Comparison of ENCODE assay signal across 11 mouse cellular contexts in genomic region chr2:178594177-178594576, GRCm38 (mm10).
DNase-seq lines count a peak whose midpoint lies in the region; ATAC-seq and TF ChIP-seq lines count a peak whose summit lies in the region.
"Had no signal": no experiment of that assay in that cellular context is flagged by ENCODE, and none has a peak within 500 bp of the region (broad histone marks: within the 10 kb centered on the region; RNA-seq: fewer than 3 reads in every experiment).

No protein-coding gene starts in this region.

- TF ChIP-seq CTCF in brain, embryonic 14.5 days (IDR thresholded peaks at IDR 0.05; ENCODE audit: borderline replicate concordance, extremely low read depth, insufficient read depth, insufficient read length), result no peak

- peaks cover 35% of the 10 kb centered on the region for H3K4me1 ChIP-seq in hindbrain, embryonic 13.5 days (replicated peaks)
- peaks cover 13% of the 10 kb centered on the region for H3K4me1 ChIP-seq in neural tube, embryonic 14.5 days (ENCODE audit: control insufficient read depth, insufficient read depth, low read length)
- H3K4me1 ChIP-seq: limb, embryonic 15.5 days had no signal

- H3K4me2 ChIP-seq in hindbrain, embryonic 13.5 days, result no peak overlapping the region
- H3K4me2 ChIP-seq in neural tube, embryonic 14.5 days (ENCODE audit: low read depth, low read length), result no peak overlapping the region
- H3K4me2 ChIP-seq: limb, embryonic 15.5 days had no signal

- WGBS in hindbrain, embryonic 13.5 days, result 38% methylated on average over 6 of the region's 6 CpGs
- 25% methylated on average over 6 of the region's 6 CpGs for WGBS in neural tube, embryonic 14.5 days

- no peaks in the 10 kb centered on the region for H3K36me3 ChIP-seq in hindbrain, embryonic 13.5 days
- no peaks in the 10 kb centered on the region for H3K36me3 ChIP-seq in neural tube, embryonic 14.5 days (ENCODE audit: control insufficient read depth, insufficient read depth, low read length)
- H3K36me3 ChIP-seq: limb, embryonic 15.5 days had no signal

- no peak; the same call in 1 of the 2 replicates for ATAC-seq in hindbrain, embryonic 13.5 days (ENCODE audit: low FRiP score)
- peak; percentile 31; the same call in 1 of the 2 replicates for ATAC-seq in neural tube, embryonic 14.5 days (ENCODE audit: low read depth)
- ATAC-seq in CD4-positive, CD25-positive, alpha-beta regulatory T cell, adult 4 months, result no peak

- H3K4me3 ChIP-seq in hindbrain, embryonic 13.5 days, result no peak overlapping the region
- H3K4me3 ChIP-seq in neural tube, embryonic 14.5 days (ENCODE audit: low read depth, low read length), result no peak overlapping the region
- H3K4me3 ChIP-seq: erythroblast, embryonic 14.5 days; limb, embryonic 15.5 days had no signal

- no peak for TF ChIP-seq POLR2A in brain, embryonic 14.5 days (IDR thresholded peaks at IDR 0.05; ENCODE audit: borderline replicate concordance, extremely low read depth, insufficient read depth, insufficient read length, poor library complexity, severe bottlenecking)

- H3K27ac ChIP-seq in hindbrain, embryonic 13.5 days, result peak overlapping the region; percentile 27; the same call in 1 of the 2 replicates
- H3K27ac ChIP-seq in neural tube, embryonic 14.5 days (ENCODE audit: low read depth, low read length), result 0 out of 2 replicates have a peak overlapping the region, but pooled peaks have one; percentile 34
- H3K27ac ChIP-seq: limb, embryonic 15.5 days had no signal

- no peak overlapping the region for H3K9ac ChIP-seq in hindbrain, embryonic 13.5 days
- no peak overlapping the region for H3K9ac ChIP-seq in neural tube, embryonic 14.5 days (replicated peaks; ENCODE audit: low read depth, low read length)
- H3K9ac ChIP-seq: limb, embryonic 15.5 days had no signal

- no peaks in the 10 kb centered on the region for H3K9me3 ChIP-seq in hindbrain, embryonic 13.5 days
- H3K9me3 ChIP-seq in neural tube, embryonic 14.5 days (ENCODE audit: control insufficient read depth, low read length), result no peaks in the 10 kb centered on the region
- H3K9me3 ChIP-seq: limb, embryonic 15.5 days had no signal

- peak; percentile 24 for DNase-seq in lung, postnatal 36 days
- no peak for DNase-seq in lung, postnatal 14 days
- peak; percentile 74 for DNase-seq in brain, embryonic 14.5 days (ENCODE audit: low read depth)
- no peak for DNase-seq in spleen, postnatal 36 days (ENCODE audit: low spot score in 2 of 2)
- DNase-seq: cerebellum, adult 9-11 months; layer of hippocampus, adult 9-11 months had no signal

- H3K27me3 ChIP-seq in hindbrain, embryonic 13.5 days, result no peaks in the 10 kb centered on the region
- H3K27me3 ChIP-seq in neural tube, embryonic 14.5 days (ENCODE audit: control insufficient read depth, insufficient read depth, low read length), result no peaks in the 10 kb centered on the region
- H3K27me3 ChIP-seq: limb, embryonic 15.5 days had no signal

Comparison
In these comparisons a context has a peak if more than half of its experiments do, and no peak if none do; other contexts are left out.
1. DNase-seq: peak in lung, postnatal 36 days (single experiment) and brain, embryonic 14.5 days (single experiment); none in lung, postnatal 14 days (single experiment) and spleen, postnatal 36 days (0 of 2).